Mouse (Mus musculus): ENCODE measurements around the gene Zbtb44. TPM values are rescaled to one million over a fixed set of nuclear protein-coding genes. Genes with fewer than 3 reads are reported as not detected.

Gene Zbtb44
- total and polyA plus RNA-seq, 3 experiments: 9.8 to 15.1 TPM; not detected in 1

DNA sequence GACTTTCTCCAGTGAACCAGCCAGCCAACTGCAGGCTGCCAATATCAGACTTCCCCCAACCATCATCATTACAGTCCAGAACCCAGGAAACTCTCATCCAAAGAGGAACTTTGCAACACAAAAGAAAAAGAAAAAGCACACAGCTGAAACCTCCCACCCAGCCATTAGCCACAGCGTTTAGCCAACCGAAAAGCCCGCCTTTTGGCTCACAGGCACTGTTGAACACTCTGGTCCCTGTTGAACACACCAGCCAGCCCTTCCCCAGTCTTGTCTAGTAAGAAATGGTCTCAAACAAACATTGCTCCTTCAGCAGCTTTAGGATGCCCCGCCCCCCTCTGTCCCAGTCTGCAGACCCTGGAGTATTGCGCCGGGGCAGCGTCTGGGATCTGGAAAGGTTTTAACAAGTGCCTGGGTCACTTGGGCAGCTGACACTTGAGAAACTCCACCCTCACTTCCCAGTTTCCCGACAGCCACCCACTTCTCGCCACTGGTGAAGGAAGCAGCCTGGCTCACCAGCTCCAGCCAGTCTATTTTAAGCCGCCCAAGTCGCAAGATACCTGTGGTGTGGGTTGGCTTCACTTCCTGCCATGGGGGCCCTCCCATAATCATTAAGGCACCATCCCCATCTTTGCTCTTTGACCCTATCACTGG is 89.6 kb downstream of the Zbtb44 start:
- H3K36me3 ChIP-seq (ENCODE audit: control insufficient read depth in 1 of 2, insufficient read depth in 2 of 2, low read length in 2 of 2): no peaks in the 10 kb centered on the region
- TF ChIP-seq RCOR1 (IDR thresholded peaks at IDR 0.05; ENCODE audit: low read depth, low read length) (no peak), MAZ (IDR thresholded peaks at IDR 0.05; ENCODE audit: low read depth, low read length) (no peak), KAT2A (conservative IDR thresholded peaks at IDR 0.05; ENCODE audit: low read depth, low read length) (no peak), ZNF384 (IDR thresholded peaks at IDR 0.05; ENCODE audit: low read depth, low read length) (no peak), POLR2A (IDR thresholded peaks at IDR 0.05; ENCODE audit: control insufficient read depth in 1 of 2, insufficient read depth in 1 of 2, low read depth in 1 of 2, low read length in 2 of 2, poor library complexity in 1 of 2) (no peak), HCFC1 (IDR thresholded peaks at IDR 0.05; ENCODE audit: low read depth, low read length) (no peak), ETS1 (IDR thresholded peaks at IDR 0.05; ENCODE audit: low read depth, low read length) (no peak), CHD1 (IDR thresholded peaks at IDR 0.05; ENCODE audit: low read depth, low read length) (no peak), CTCF (IDR thresholded peaks at IDR 0.05 in 2 of 3, conservative IDR thresholded peaks at IDR 0.05 in 1 of 3; ENCODE audit: control insufficient read depth in 1 of 3, insufficient read depth in 1 of 3, low read depth in 2 of 3, low read length in 3 of 3, poor library complexity in 1 of 3, severe bottlenecking in 1 of 3) (no peak), USF1 (IDR thresholded peaks at IDR 0.05; ENCODE audit: low read depth, low read length) (no peak), MXI1 (IDR thresholded peaks at IDR 0.05; ENCODE audit: low read depth, low read length) (no peak), ZMIZ1 (IDR thresholded peaks at IDR 0.05; ENCODE audit: low read depth, low read length) (no peak), NRF1 (IDR thresholded peaks at IDR 0.05; ENCODE audit: insufficient read depth, low read depth, low read length, poor library complexity, severe bottlenecking) (no peak), GATA1 (IDR thresholded peaks at IDR 0.05; ENCODE audit: low read depth, low read length) (no peak), ELF1 (IDR thresholded peaks at IDR 0.05; ENCODE audit: low read depth, low read length) (no peak), EP300 (IDR thresholded peaks at IDR 0.05; ENCODE audit: low read depth in 1 of 2, low read length in 2 of 2) (no peak)

GRCm38 (mm10) chr9:31120533-31120915 is 90.1 kb downstream of the Zbtb44 start:
- DNase-seq (ENCODE audit: low read depth, low spot score): no peak
- Histone ChIP-seq H3K9ac (ENCODE audit: control insufficient read depth, low read depth, low read length, poor library complexity, severe bottlenecking) (no peak overlapping the region), H3K4me1 (ENCODE audit: control insufficient read depth in 1 of 2, insufficient read depth in 2 of 2, low read length in 2 of 2) (no peaks in the 10 kb centered on the region), H3K9me3 (replicated peaks; ENCODE audit: insufficient read depth, low read length) (no peaks in the 10 kb centered on the region), H3K79me2 (ENCODE audit: control insufficient read depth, insufficient read depth, low read length, poor library complexity) (no peaks in the 10 kb centered on the region), H3K4me3 (ENCODE audit: control insufficient read depth in 1 of 2, insufficient read depth in 1 of 2, low read depth in 2 of 2, low read length in 2 of 2) (no peak overlapping the region), H3K27ac (ENCODE audit: control insufficient read depth, low read depth, low read length) (no peak overlapping the region), H3K36me3 (ENCODE audit: control insufficient read depth in 1 of 2, insufficient read depth in 2 of 2, low read length in 2 of 2) (no peaks in the 10 kb centered on the region), H3K27me3 (ENCODE audit: control insufficient read depth in 1 of 2, insufficient read depth in 2 of 2, low read length in 2 of 2) (no peaks in the 10 kb centered on the region; a peak in 1 of 4 replicates)
- no peak for TF ChIP-seq MYB (IDR thresholded peaks at IDR 0.05; ENCODE audit: low read depth, low read length)
- TF ChIP-seq EP300 (IDR thresholded peaks at IDR 0.05; ENCODE audit: low read depth in 1 of 2, low read length in 2 of 2): no peak

More for the DNA sequence above, 89.6 kb downstream of the Zbtb44 start:
- no peaks in the 10 kb centered on the region for H3K9me3 ChIP-seq (replicated peaks; ENCODE audit: insufficient read depth, low read length)
- no peaks in the 10 kb centered on the region for H3K79me2 ChIP-seq (ENCODE audit: control insufficient read depth, insufficient read depth, low read length, poor library complexity)
- H3K27ac ChIP-seq (ENCODE audit: control insufficient read depth, low read depth, low read length): no peak overlapping the region
- no peak for DNase-seq (ENCODE audit: low read depth, low spot score)
- no peak overlapping the region for H3K9ac ChIP-seq (ENCODE audit: control insufficient read depth, low read depth, low read length, poor library complexity, severe bottlenecking)
- no peaks in the 10 kb centered on the region; a peak in 1 of 4 replicates for H3K27me3 ChIP-seq (ENCODE audit: control insufficient read depth in 1 of 2, insufficient read depth in 2 of 2, low read length in 2 of 2)
- no peak overlapping the region for H3K4me3 ChIP-seq (ENCODE audit: control insufficient read depth in 1 of 2, insufficient read depth in 1 of 2, low read depth in 2 of 2, low read length in 2 of 2)
- no peaks in the 10 kb centered on the region for H3K4me1 ChIP-seq (ENCODE audit: control insufficient read depth in 1 of 2, insufficient read depth in 2 of 2, low read length in 2 of 2)
